ENCODE assay signal across 8 mouse cellular contexts in genomic region chr6:48601271-48602079, GRCm38 (mm10). TPM values are rescaled to one million over a fixed set of nuclear protein-coding genes. Genes with fewer than 3 reads are reported as not detected.
DNase-seq lines count a peak whose midpoint lies in the region; ATAC-seq lines count a peak whose summit lies in the region.

Gene Zfp775 (plus strand): TSS chr6:48602063.

- H3K27me3 ChIP-seq in intestine, embryonic 16.5 days (replicated peaks; ENCODE audit: control insufficient read depth, insufficient read depth, low read length), result no peaks in the 10 kb centered on the region
- no peaks in the 10 kb centered on the region for H3K27me3 ChIP-seq in midbrain, embryonic 10.5 days (ENCODE audit: low read depth, poor library complexity, severe bottlenecking)

- DNase-seq in adrenal gland, postnatal 10 days, result peak; percentile 98
- peak; percentile 93 for DNase-seq in embryo, embryonic 9.5 days (ENCODE audit: extremely low spot score)
- peak; percentile 95 to 98 for DNase-seq in gastrocnemius, postnatal 4 days (ENCODE audit: low spot score in 2 of 2)
- DNase-seq in left cerebral cortex, postnatal 36 days (ENCODE audit: low spot score in 2 of 2), result peak; percentile 94 to 96
- peak; percentile 97 for DNase-seq in midbrain, embryonic 10.5 days (ENCODE audit: low spot score)
- peak; percentile 95 for DNase-seq in right cerebral cortex, postnatal 36 days (ENCODE audit: low spot score in 2 of 2)
- peak; percentile 95 to 96 for DNase-seq in urinary bladder, postnatal 4 days (ENCODE audit: low spot score in 2 of 2)

- H3K4me3 ChIP-seq in intestine, embryonic 16.5 days (ENCODE audit: low read length), result peak within 1 kb of the TSS; percentile 88
- peak within 1 kb of the TSS; percentile 66 for H3K4me3 ChIP-seq in midbrain, embryonic 10.5 days

- H3K9ac ChIP-seq in intestine, embryonic 16.5 days (ENCODE audit: low read depth, low read length), result peak within 1 kb of the TSS; percentile 82

- WGBS in intestine, embryonic 16.5 days, result 4% methylated on average over 42 of the region's 42 CpGs
- WGBS in midbrain, embryonic 10.5 days, result 6% methylated on average over 42 of the region's 42 CpGs

- peaks cover 14% of the 10 kb centered on the region for H3K9me3 ChIP-seq in intestine, embryonic 16.5 days (ENCODE audit: control insufficient read depth, low read length)
- H3K9me3 ChIP-seq in midbrain, embryonic 10.5 days (replicated peaks), result peaks cover 15% of the 10 kb centered on the region

- 0 out of 2 replicates have a peak, but pooled peaks cover 11% of the 10 kb centered on the region for H3K4me1 ChIP-seq in intestine, embryonic 16.5 days (ENCODE audit: control insufficient read depth, insufficient read depth, low read length)
- peaks cover 21% of the 10 kb centered on the region for H3K4me1 ChIP-seq in midbrain, embryonic 10.5 days

- intact Hi-C loops in left cerebral cortex, postnatal 36 days (cut with DNase I), result loop anchor here (1.0 kb wide), 1 partner anchor 8 kb away; the partner anchor contains the start of genes Gm44965 and Repin1

- peak within 1 kb of the TSS; percentile 77 for H3K27ac ChIP-seq in intestine, embryonic 16.5 days (ENCODE audit: low read length)
- peak within 1 kb of the TSS; percentile 94 for H3K27ac ChIP-seq in midbrain, embryonic 10.5 days (replicated peaks)

- peak within 1 kb of the TSS; percentile 94 for H3K4me2 ChIP-seq in intestine, embryonic 16.5 days (ENCODE audit: low read depth, low read length)

- H3K36me3 ChIP-seq in intestine, embryonic 16.5 days (ENCODE audit: control insufficient read depth, insufficient read depth, low read length), result peaks cover 28% of the 10 kb centered on the region
- H3K36me3 ChIP-seq in midbrain, embryonic 10.5 days, result peaks cover 46% of the 10 kb centered on the region

- ATAC-seq in intestine, embryonic 16.5 days, result peak; percentile 100

RNA-seq across cellular contexts. Expression of gene Zfp775, which starts in this region (rescaled TPM):
- total RNA-seq in adrenal gland, postnatal 10 days (2021), result 1 to 10 TPM; 6.1 to 6.2 TPM
- total RNA-seq in gastrocnemius, postnatal 4 days (2021), result 1 to 10 TPM; 6.7 to 6.8 TPM
- polyA plus RNA-seq in intestine, embryonic 16.5 days (2015; fragmentation: Nextera tagmentation; extraction: Ambion mirVana), result 5.2 and 6.1 TPM in 2 replicates
- total RNA-seq in left cerebral cortex, postnatal 36 days (2021), result 1 to 10 TPM; 6.6 to 7.6 TPM
- 10.3 and 11.4 TPM in 2 replicates for polyA plus RNA-seq in midbrain, embryonic 10.5 days (2016; fragmentation: Nextera tagmentation; extraction: Ambion mirVana)

Comparison
In these comparisons a context has a peak if more than half of its experiments do, and no peak if none do; other contexts are left out.
1. Peak in every context shown above with its lines: DNase-seq, ATAC-seq, H3K4me3 ChIP-seq and H3K27ac ChIP-seq.